Comparison of ENCODE assay signal across 7 mouse cellular contexts in the genomic region with DNA sequence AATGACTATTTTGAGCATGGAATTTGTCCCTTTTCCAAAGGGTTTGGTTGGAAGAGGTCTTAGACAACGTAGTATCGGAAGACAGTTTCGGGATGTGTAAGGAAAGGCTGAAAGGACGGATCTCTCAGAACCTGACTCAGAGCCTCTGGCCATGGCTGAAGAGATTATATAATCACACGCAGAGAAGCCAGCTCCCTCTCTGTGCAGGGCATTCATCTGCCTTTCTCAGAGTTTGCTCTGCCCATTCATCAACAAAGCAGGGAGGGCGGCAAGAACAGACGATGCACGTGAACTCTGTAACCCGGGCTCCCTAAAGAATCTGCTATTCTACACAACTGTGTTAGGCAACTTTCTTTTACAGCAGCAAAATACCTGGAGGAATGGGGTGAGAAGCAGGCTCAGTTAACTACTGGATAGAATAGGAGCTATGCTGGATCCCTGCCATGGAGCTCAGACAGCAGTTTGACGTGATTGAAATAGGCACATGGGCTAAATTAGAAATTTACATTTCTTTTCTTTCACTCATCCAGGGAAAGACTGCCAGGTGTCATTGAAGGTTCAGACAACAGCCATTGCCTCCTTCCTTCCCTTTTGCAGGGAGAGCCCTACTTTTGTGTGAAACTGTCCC. TPM values are rescaled to one million over a fixed set of nuclear protein-coding genes. Genes with fewer than 3 reads are reported as not detected.
A peak's percentile ranks its signal among the peaks of the same experiment; 100 is the strongest.
DNase-seq lines count a peak whose midpoint lies in the region; ATAC-seq and TF ChIP-seq lines count a peak whose summit lies in the region.

No protein-coding gene starts in this region.

- ATAC-seq in neural tube, embryonic 11.5 days (ENCODE audit: insufficient read depth, low FRiP score, low TSS enrichment) = no peak
- no peak for ATAC-seq in embryonic facial prominence, embryonic 11.5 days (replicated peaks; ENCODE audit: insufficient number of reproducible peaks, low FRiP score, low TSS enrichment, low read depth)
- ATAC-seq in limb, embryonic 12.5 days (ENCODE audit: insufficient number of reproducible peaks, insufficient read depth, low FRiP score, low TSS enrichment, low read depth) = no peak

- DNase-seq in neural tube, embryonic 11.5 days (ENCODE audit: low spot score) = peak; percentile 29
- DNase-seq in neural tube, embryonic 10.5 days (ENCODE audit: extremely low spot score, low spot score) = no peak
- no peak for DNase-seq in embryonic facial prominence, embryonic 11.5 days (ENCODE audit: low spot score)
- DNase-seq in adipocyte (ENCODE audit: low spot score) = no peak
- no peak for DNase-seq in thymus, adult 2 months
- no peak for DNase-seq in thymus, postnatal 10 days (ENCODE audit: low spot score in 2 of 2)

- peak overlapping the region; percentile 53 for H3K4me2 ChIP-seq in neural tube, embryonic 11.5 days (ENCODE audit: low read depth)
- peak overlapping the region; percentile 50 for H3K4me2 ChIP-seq in embryonic facial prominence, embryonic 11.5 days (ENCODE audit: low read depth, low read length)
- peak overlapping the region; percentile 61 for H3K4me2 ChIP-seq in limb, embryonic 12.5 days

- peaks cover 7% of the 10 kb centered on the region; the same call in 1 of the 2 replicates for H3K4me1 ChIP-seq in neural tube, embryonic 11.5 days (ENCODE audit: control insufficient read depth, insufficient read depth, low read length)
- H3K4me1 ChIP-seq in embryonic facial prominence, embryonic 11.5 days (ENCODE audit: control insufficient read depth, insufficient read depth, low read length) = no peaks in the 10 kb centered on the region
- H3K4me1 ChIP-seq in limb, embryonic 12.5 days (replicated peaks) = peaks cover 11% of the 10 kb centered on the region
- peaks cover 4% of the 10 kb centered on the region for H3K4me1 ChIP-seq in thymus, adult 2 months (replicated peaks; ENCODE audit: control insufficient read depth, insufficient read depth, low read length)

- H3K36me3 ChIP-seq in neural tube, embryonic 11.5 days (ENCODE audit: control insufficient read depth, insufficient read depth, low read length) = no peaks in the 10 kb centered on the region
- no peaks in the 10 kb centered on the region for H3K36me3 ChIP-seq in embryonic facial prominence, embryonic 11.5 days (replicated peaks; ENCODE audit: control insufficient read depth, insufficient read depth, low read depth, low read length)
- H3K36me3 ChIP-seq in limb, embryonic 12.5 days = no peaks in the 10 kb centered on the region
- H3K36me3 ChIP-seq in thymus, adult 2 months (ENCODE audit: control insufficient read depth, insufficient read depth, low read length) = no peaks in the 10 kb centered on the region

- no peaks in the 10 kb centered on the region for H3K9me3 ChIP-seq in neural tube, embryonic 11.5 days (ENCODE audit: control insufficient read depth, low read length)
- H3K9me3 ChIP-seq in embryonic facial prominence, embryonic 11.5 days (replicated peaks; ENCODE audit: control insufficient read depth, low read length) = no peaks in the 10 kb centered on the region
- no peaks in the 10 kb centered on the region for H3K9me3 ChIP-seq in limb, embryonic 12.5 days

- H3K27me3 ChIP-seq in neural tube, embryonic 11.5 days (ENCODE audit: control insufficient read depth, insufficient read depth, low read length) = no peaks in the 10 kb centered on the region
- H3K27me3 ChIP-seq in embryonic facial prominence, embryonic 11.5 days (ENCODE audit: control insufficient read depth, insufficient read depth, low read length) = no peaks in the 10 kb centered on the region
- no peaks in the 10 kb centered on the region for H3K27me3 ChIP-seq in limb, embryonic 12.5 days
- H3K27me3 ChIP-seq in thymus, adult 2 months (ENCODE audit: control insufficient read depth, insufficient read depth, low read length) = no peaks in the 10 kb centered on the region

- peak overlapping the region; percentile 81 for H3K27ac ChIP-seq in neural tube, embryonic 11.5 days (ENCODE audit: low read depth, low read length)
- peak overlapping the region; percentile 7; the same call in 1 of the 2 replicates for H3K27ac ChIP-seq in embryonic facial prominence, embryonic 11.5 days (replicated peaks; ENCODE audit: low read depth, low read length)
- no peak overlapping the region for H3K27ac ChIP-seq in limb, embryonic 12.5 days
- no peak overlapping the region for H3K27ac ChIP-seq in thymus, adult 2 months (ENCODE audit: control insufficient read depth, insufficient read depth, low read length)

- no peak for TF ChIP-seq CTCF in thymus, adult 2 months (IDR thresholded peaks at IDR 0.05; ENCODE audit: borderline replicate concordance, control insufficient read depth, extremely low read depth, insufficient read depth, low read length, poor library complexity)

- 29% methylated on average over 10 of the region's 10 CpGs for WGBS in neural tube, embryonic 11.5 days
- 23% methylated on average over 10 of the region's 10 CpGs for WGBS in embryonic facial prominence, embryonic 11.5 days
- WGBS in limb, embryonic 12.5 days = 53% methylated on average over 10 of the region's 10 CpGs
- 86% methylated on average over 10 of the region's 10 CpGs for WGBS in thymus, adult 2 months

- peak overlapping the region; percentile 44 for H3K9ac ChIP-seq in neural tube, embryonic 11.5 days (ENCODE audit: low read length)
- H3K9ac ChIP-seq in embryonic facial prominence, embryonic 11.5 days (replicated peaks; ENCODE audit: low read length) = peak overlapping the region; percentile 51
- peak overlapping the region; percentile 40; the same call in 1 of the 2 replicates for H3K9ac ChIP-seq in limb, embryonic 12.5 days (replicated peaks)

- peak overlapping the region; percentile 20; the same call in 1 of the 2 replicates for H3K4me3 ChIP-seq in neural tube, embryonic 11.5 days (ENCODE audit: low read depth, low read length)
- peak overlapping the region; percentile 25; the same call in 1 of the 2 replicates for H3K4me3 ChIP-seq in embryonic facial prominence, embryonic 11.5 days (ENCODE audit: low read depth, low read length)
- H3K4me3 ChIP-seq in limb, embryonic 12.5 days (replicated peaks) = no peak overlapping the region
- no peak overlapping the region for H3K4me3 ChIP-seq in thymus, adult 2 months (ENCODE audit: control insufficient read depth, insufficient read depth, low read length)

- no peak for TF ChIP-seq POLR2A in thymus, adult 2 months (IDR thresholded peaks at IDR 0.05; ENCODE audit: control insufficient read depth, extremely low read depth, insufficient read depth, low read length, poor library complexity)

RNA-seq across cellular contexts. Expression of gene Mif, which starts 13.6 kb away (rescaled TPM):
- 2,352 and 2,361 TPM in 2 replicates for polyA plus RNA-seq in neural tube, embryonic 11.5 days (2014; fragmentation: Nextera tagmentation; extraction: Ambion mirVana)
- 1,991 and 2,343 TPM in 2 replicates for polyA plus RNA-seq in embryonic facial prominence, embryonic 11.5 days (2014; fragmentation: Nextera tagmentation; extraction: Ambion mirVana)
- 1,855 and 1,928 TPM in 2 replicates for polyA plus RNA-seq in limb, embryonic 12.5 days (2016; fragmentation: Nextera tagmentation; extraction: Ambion mirVana)
- polyA plus RNA-seq in thymus, adult 2 months (2012; rRNA removed) = 1,833 and 2,007 TPM in 2 replicates

RNA-seq across cellular contexts. Expression of gene Derl3, which starts 19.6 kb away (rescaled TPM):
- polyA plus RNA-seq in neural tube, embryonic 11.5 days (2014; fragmentation: Nextera tagmentation; extraction: Ambion mirVana) = 2.8 and 2.9 TPM in 2 replicates
- polyA plus RNA-seq in embryonic facial prominence, embryonic 11.5 days (2014; fragmentation: Nextera tagmentation; extraction: Ambion mirVana) = 2.3 and 3.7 TPM in 2 replicates
- polyA plus RNA-seq in limb, embryonic 12.5 days (2016; fragmentation: Nextera tagmentation; extraction: Ambion mirVana) = 3.5 and 3.9 TPM in 2 replicates
- polyA plus RNA-seq in thymus, adult 2 months (2012; rRNA removed) = 11.6 and 19.0 TPM in 2 replicates

RNA-seq across cellular contexts. Expression of gene Gstt2, which starts 36.4 kb away (rescaled TPM):
- polyA plus RNA-seq in neural tube, embryonic 11.5 days (2014; fragmentation: Nextera tagmentation; extraction: Ambion mirVana) = 6.5 and 7.2 TPM in 2 replicates
- 8.8 and 12.7 TPM in 2 replicates for polyA plus RNA-seq in embryonic facial prominence, embryonic 11.5 days (2014; fragmentation: Nextera tagmentation; extraction: Ambion mirVana)
- polyA plus RNA-seq in limb, embryonic 12.5 days (2016; fragmentation: Nextera tagmentation; extraction: Ambion mirVana) = 9.7 and 11.1 TPM in 2 replicates
- polyA plus RNA-seq in thymus, adult 2 months (2012; rRNA removed) = 174 and 216 TPM in 2 replicates

RNA-seq across cellular contexts. Expression of gene Smarcb1, which starts 47.8 kb away (rescaled TPM):
- polyA plus RNA-seq in neural tube, embryonic 11.5 days (2014; fragmentation: Nextera tagmentation; extraction: Ambion mirVana) = 288 and 294 TPM in 2 replicates
- 236 and 250 TPM in 2 replicates for polyA plus RNA-seq in embryonic facial prominence, embryonic 11.5 days (2014; fragmentation: Nextera tagmentation; extraction: Ambion mirVana)
- 252 and 264 TPM in 2 replicates for polyA plus RNA-seq in limb, embryonic 12.5 days (2016; fragmentation: Nextera tagmentation; extraction: Ambion mirVana)
- polyA plus RNA-seq in thymus, adult 2 months (2012; rRNA removed) = 63.0 and 75.5 TPM in 2 replicates

RNA-seq across cellular contexts. Expression of gene Gstt4, which starts 51.3 kb away (rescaled TPM):
- not detected in 2 replicates for polyA plus RNA-seq in neural tube, embryonic 11.5 days (2014; fragmentation: Nextera tagmentation; extraction: Ambion mirVana)
- not detected in 2 replicates for polyA plus RNA-seq in embryonic facial prominence, embryonic 11.5 days (2014; fragmentation: Nextera tagmentation; extraction: Ambion mirVana)
- polyA plus RNA-seq in limb, embryonic 12.5 days (2016; fragmentation: Nextera tagmentation; extraction: Ambion mirVana) = not detected in 2 replicates
- polyA plus RNA-seq in thymus, adult 2 months (2012; rRNA removed) = 0.19 and 0.26 TPM in 2 replicates

Comparison
In these comparisons a context has a peak if more than half of its experiments do, and no peak if none do; other contexts are left out.
1. H3K27ac ChIP-seq: peak in neural tube, embryonic 11.5 days (single experiment) and embryonic facial prominence, embryonic 11.5 days (single experiment); none in limb, embryonic 12.5 days (single experiment) and thymus, adult 2 months (single experiment).
2. H3K4me3 ChIP-seq: peak in neural tube, embryonic 11.5 days (single experiment) and embryonic facial prominence, embryonic 11.5 days (single experiment); none in limb, embryonic 12.5 days (single experiment) and thymus, adult 2 months (single experiment).
3. RNA of gene Gstt2, which starts 36.4 kb away (polyA plus RNA-seq): 174 to 216 TPM in thymus, adult 2 months; 9.7 to 11.1 TPM in limb, embryonic 12.5 days, 8.8 to 12.7 TPM in embryonic facial prominence, embryonic 11.5 days and 6.5 to 7.2 TPM in neural tube, embryonic 11.5 days; every median in the first group is over 10 times any median in the second.
4. Peak in every context shown above with its lines, with median percentiles within 50 percentile points of each other: H3K4me2 ChIP-seq and H3K9ac ChIP-seq.